Mouse (Mus musculus): ENCODE measurements around the gene Dcp1b. TPM values are rescaled to one million over a fixed set of nuclear protein-coding genes. Genes with fewer than 3 reads are reported as not detected.

Dcp1b gene
- polyA plus RNA-seq, 1 experiment = 11.7 TPM

DNA sequence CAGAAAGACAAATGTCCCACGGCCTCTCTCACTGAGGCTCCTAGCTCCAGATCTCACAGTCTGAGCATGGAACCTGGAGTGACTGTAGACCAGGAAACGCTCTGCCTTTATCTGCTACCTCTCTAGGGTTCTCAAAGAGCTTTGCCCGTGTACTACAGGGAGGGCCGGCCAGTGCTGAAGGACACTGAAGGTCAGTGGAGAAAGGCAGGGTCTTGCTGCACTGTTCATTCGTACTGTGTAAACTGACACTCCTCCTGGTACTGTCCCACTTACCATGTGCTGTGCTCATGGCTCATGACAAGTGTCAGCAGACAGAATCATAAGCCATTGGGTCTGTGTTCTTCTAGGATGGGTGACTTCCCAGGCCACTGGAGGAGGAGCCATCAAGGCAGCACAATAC, 38.3 kb downstream of the Dcp1b start:
- H3K9me3 ChIP-seq (replicated peaks; ENCODE audit: control insufficient read depth, insufficient read depth, low read length, poor library complexity, severe bottlenecking) = peaks cover 7% of the 10 kb centered on the region; the same call in 1 of the 2 replicates
- H3K4me1 ChIP-seq (ENCODE audit: control insufficient read depth, insufficient read depth, low read length) = no peaks in the 10 kb centered on the region
- no peaks in the 10 kb centered on the region for H3K27me3 ChIP-seq (ENCODE audit: control insufficient read depth, insufficient read depth, low read length, poor library complexity, severe bottlenecking)
- no peak overlapping the region for H3K27ac ChIP-seq (ENCODE audit: insufficient read depth, low read length)
- H3K9ac ChIP-seq (ENCODE audit: low read depth, poor library complexity, severe bottlenecking) = no peak overlapping the region
- no peaks in the 10 kb centered on the region for H3K36me3 ChIP-seq (ENCODE audit: control insufficient read depth, insufficient read depth, low read length, poor library complexity, severe bottlenecking)
- no peak for TF ChIP-seq EP300 (IDR thresholded peaks at IDR 0.05; ENCODE audit: insufficient read depth, low read depth, low read length)
- TF ChIP-seq CTCF (IDR thresholded peaks at IDR 0.05; ENCODE audit: low read depth, low read length) = no peak
- TF ChIP-seq POLR2A (IDR thresholded peaks at IDR 0.05; ENCODE audit: insufficient read depth, low read length) = no peak
- H3K4me3 ChIP-seq (ENCODE audit: low read depth, low read length) = no peak overlapping the region

DNA sequence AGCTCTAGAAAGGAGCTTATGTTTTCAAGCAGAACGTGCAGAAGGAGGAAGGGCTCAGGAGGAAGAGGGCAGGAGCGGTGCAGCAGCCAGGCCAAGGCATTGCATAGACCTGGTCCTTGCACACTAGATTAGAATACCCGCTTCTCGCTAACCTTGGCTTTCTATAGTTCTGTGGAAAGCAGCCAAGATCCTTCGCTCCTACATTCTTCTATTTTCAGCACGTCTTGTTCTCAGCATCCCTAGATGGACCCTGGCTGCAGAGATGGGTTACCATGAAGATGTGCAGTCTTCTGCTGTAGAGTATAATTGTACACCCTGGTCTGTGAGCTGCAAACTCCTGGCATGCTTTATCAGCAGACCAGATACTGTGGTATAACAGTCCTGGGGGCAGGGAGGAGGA, 39.1 kb downstream of the Dcp1b start:
- no peaks in the 10 kb centered on the region for H3K36me3 ChIP-seq (ENCODE audit: control insufficient read depth, insufficient read depth, low read length, poor library complexity, severe bottlenecking)
- TF ChIP-seq EP300 (IDR thresholded peaks at IDR 0.05; ENCODE audit: insufficient read depth, low read depth, low read length) (no peak), POLR2A (IDR thresholded peaks at IDR 0.05; ENCODE audit: insufficient read depth, low read length) (no peak), CTCF (IDR thresholded peaks at IDR 0.05; ENCODE audit: low read depth, low read length) (no peak)
- H3K9me3 ChIP-seq (replicated peaks; ENCODE audit: control insufficient read depth, insufficient read depth, low read length, poor library complexity, severe bottlenecking) = peaks cover 7% of the 10 kb centered on the region; the same call in 1 of the 2 replicates
- no peak overlapping the region for H3K4me3 ChIP-seq (ENCODE audit: low read depth, low read length)
- no peaks in the 10 kb centered on the region for H3K4me1 ChIP-seq (ENCODE audit: control insufficient read depth, insufficient read depth, low read length)
- no peak overlapping the region for H3K9ac ChIP-seq (ENCODE audit: low read depth, poor library complexity, severe bottlenecking)
- H3K27ac ChIP-seq (ENCODE audit: insufficient read depth, low read length) = no peak overlapping the region
- H3K27me3 ChIP-seq (ENCODE audit: control insufficient read depth, insufficient read depth, low read length, poor library complexity, severe bottlenecking) = no peaks in the 10 kb centered on the region

DNA sequence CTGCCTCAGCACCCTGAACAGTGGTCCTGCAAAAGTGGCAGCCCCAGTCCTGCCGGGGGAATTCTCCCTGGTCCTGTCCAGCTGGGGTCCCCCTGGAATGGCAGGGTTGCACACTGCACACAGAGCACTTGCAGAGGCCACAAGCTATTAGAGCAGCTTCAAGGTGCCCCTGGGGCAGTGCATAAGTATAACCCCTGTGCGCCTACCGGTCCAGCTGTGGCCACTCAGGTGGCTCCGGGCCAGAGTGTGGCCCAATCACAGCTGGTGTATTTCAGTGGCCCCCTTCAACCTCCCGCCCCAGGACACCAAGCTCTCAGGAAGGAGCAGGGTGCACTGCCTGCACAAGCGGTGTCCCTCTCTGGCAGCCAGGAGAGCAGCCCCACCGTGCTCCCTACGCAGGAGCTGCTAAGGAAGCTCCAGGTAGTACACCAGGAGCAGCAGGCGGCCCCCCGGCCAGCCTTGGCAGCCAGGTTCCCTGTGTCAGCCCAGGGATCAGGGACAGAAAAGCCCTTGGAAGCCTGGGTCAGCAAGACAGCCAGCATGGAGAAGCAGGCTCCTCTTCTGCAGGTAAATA, 40.1 kb downstream of the Dcp1b start:
- peaks cover 7% of the 10 kb centered on the region; the same call in 1 of the 2 replicates for H3K9me3 ChIP-seq (replicated peaks; ENCODE audit: control insufficient read depth, insufficient read depth, low read length, poor library complexity, severe bottlenecking)
- H3K27me3 ChIP-seq (ENCODE audit: control insufficient read depth, insufficient read depth, low read length, poor library complexity, severe bottlenecking) = no peaks in the 10 kb centered on the region
- no peak overlapping the region for H3K27ac ChIP-seq (ENCODE audit: insufficient read depth, low read length)
- no peak overlapping the region for H3K9ac ChIP-seq (ENCODE audit: low read depth, poor library complexity, severe bottlenecking)
- no peaks in the 10 kb centered on the region for H3K36me3 ChIP-seq (ENCODE audit: control insufficient read depth, insufficient read depth, low read length, poor library complexity, severe bottlenecking)
- H3K4me1 ChIP-seq (ENCODE audit: control insufficient read depth, insufficient read depth, low read length) = no peaks in the 10 kb centered on the region
- H3K4me3 ChIP-seq (ENCODE audit: low read depth, low read length) = no peak overlapping the region
- TF ChIP-seq EP300 (IDR thresholded peaks at IDR 0.05; ENCODE audit: insufficient read depth, low read depth, low read length) (no peak), CTCF (IDR thresholded peaks at IDR 0.05; ENCODE audit: low read depth, low read length) (no peak)

DNA sequence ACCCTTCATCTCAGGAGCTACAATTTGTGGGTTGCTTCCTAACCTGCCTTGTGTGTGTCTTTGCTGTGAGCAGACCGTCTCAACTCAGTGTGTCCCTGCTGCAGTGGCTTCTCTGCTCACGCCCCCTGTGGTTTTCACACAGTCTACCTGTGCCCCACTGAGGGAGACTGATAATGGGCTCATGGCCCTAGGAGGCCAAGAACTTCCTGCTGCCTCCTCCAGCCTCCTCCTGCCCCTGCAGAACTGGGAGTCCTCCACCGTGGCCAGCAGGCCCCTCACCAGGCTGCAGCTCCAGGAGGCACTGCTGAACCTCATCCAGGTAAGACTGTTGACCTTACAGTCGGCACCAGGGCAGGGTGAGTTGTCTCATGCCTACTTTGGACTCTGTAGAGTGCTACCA, 42.6 kb downstream of the Dcp1b start:
- Histone ChIP-seq H3K4me3 (ENCODE audit: low read depth, low read length) (no peak overlapping the region), H3K36me3 (ENCODE audit: control insufficient read depth, insufficient read depth, low read length, poor library complexity, severe bottlenecking) (no peaks in the 10 kb centered on the region)

DNA sequence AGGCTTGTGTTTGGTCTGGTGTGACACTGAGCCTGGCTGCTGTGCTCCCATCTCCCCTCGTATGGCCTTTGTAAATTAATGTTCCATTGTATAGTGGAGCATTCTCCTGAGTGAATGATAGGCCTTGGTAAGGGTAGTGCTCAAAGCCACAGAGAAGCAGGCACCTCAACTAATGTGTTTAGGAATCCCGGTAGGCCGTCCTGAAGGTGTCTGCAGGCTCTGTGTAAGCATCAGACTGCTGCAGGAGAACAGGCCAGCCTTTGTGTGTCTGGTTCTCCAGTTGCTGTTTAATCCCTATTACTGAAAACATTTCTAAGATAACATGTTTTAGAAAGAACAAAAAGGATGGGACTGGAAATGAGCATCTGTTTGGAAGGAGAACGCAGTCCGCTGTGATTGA, 43.5 kb downstream of the Dcp1b start:
- Histone ChIP-seq H3K36me3 (ENCODE audit: control insufficient read depth, insufficient read depth, low read length, poor library complexity, severe bottlenecking) (no peaks in the 10 kb centered on the region), H3K9me3 (replicated peaks; ENCODE audit: control insufficient read depth, insufficient read depth, low read length, poor library complexity, severe bottlenecking) (no peaks in the 10 kb centered on the region), H3K4me1 (ENCODE audit: control insufficient read depth, insufficient read depth, low read length) (no peaks in the 10 kb centered on the region), H3K4me3 (ENCODE audit: low read depth, low read length) (no peak overlapping the region), H3K27me3 (ENCODE audit: control insufficient read depth, insufficient read depth, low read length, poor library complexity, severe bottlenecking) (no peaks in the 10 kb centered on the region), H3K27ac (ENCODE audit: insufficient read depth, low read length) (no peak overlapping the region), H3K9ac (ENCODE audit: low read depth, poor library complexity, severe bottlenecking) (no peak overlapping the region)
- TF ChIP-seq POLR2A (IDR thresholded peaks at IDR 0.05; ENCODE audit: insufficient read depth, low read length) (no peak), EP300 (IDR thresholded peaks at IDR 0.05; ENCODE audit: insufficient read depth, low read depth, low read length) (no peak), CTCF (IDR thresholded peaks at IDR 0.05; ENCODE audit: low read depth, low read length) (no peak)

More for the DNA sequence above, 42.6 kb downstream of the Dcp1b start:
- Histone ChIP-seq H3K9ac (ENCODE audit: low read depth, poor library complexity, severe bottlenecking) (no peak overlapping the region), H3K27ac (ENCODE audit: insufficient read depth, low read length) (no peak overlapping the region), H3K9me3 (replicated peaks; ENCODE audit: control insufficient read depth, insufficient read depth, low read length, poor library complexity, severe bottlenecking) (peaks cover 1% of the 10 kb centered on the region; the same call in 1 of the 2 replicates), H3K27me3 (ENCODE audit: control insufficient read depth, insufficient read depth, low read length, poor library complexity, severe bottlenecking) (no peaks in the 10 kb centered on the region), H3K4me1 (ENCODE audit: control insufficient read depth, insufficient read depth, low read length) (no peaks in the 10 kb centered on the region)
- TF ChIP-seq POLR2A (IDR thresholded peaks at IDR 0.05; ENCODE audit: insufficient read depth, low read length) (no peak), EP300 (IDR thresholded peaks at IDR 0.05; ENCODE audit: insufficient read depth, low read depth, low read length) (no peak), CTCF (IDR thresholded peaks at IDR 0.05; ENCODE audit: low read depth, low read length) (no peak)

DNA sequence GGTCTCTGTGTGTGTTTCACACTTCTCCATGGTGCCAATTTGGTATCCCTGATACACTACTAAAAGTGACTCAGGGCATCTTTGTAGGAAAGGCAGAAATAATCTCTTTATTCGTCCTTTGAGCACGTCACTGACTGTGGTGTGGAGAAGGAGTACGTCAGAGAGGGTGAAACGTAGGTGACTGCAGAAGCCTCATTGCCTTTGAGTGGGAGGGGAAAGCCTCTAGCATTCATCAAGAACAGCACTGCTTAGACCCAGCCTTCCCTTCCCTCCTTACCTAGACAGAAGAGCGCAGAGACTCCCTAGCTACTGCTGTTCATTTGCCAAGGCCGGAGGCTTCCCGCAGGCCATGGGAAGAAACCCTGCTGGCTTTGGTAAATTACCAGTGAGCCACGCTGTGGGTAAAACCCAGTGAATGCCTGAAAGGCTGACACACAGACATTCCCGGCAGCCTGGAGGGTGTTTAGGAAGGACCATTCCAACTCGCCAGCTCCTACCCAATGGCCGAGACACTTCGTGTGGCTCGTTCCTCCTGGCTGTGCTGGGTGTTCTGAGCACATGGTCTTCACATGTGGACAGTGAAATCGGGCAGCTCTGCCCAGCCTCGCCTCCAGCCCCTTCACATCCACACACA, 44.3 kb downstream of the Dcp1b start:
- Histone ChIP-seq H3K27ac (ENCODE audit: insufficient read depth, low read length) (no peak overlapping the region), H3K4me3 (ENCODE audit: low read depth, low read length) (no peak overlapping the region), H3K4me1 (ENCODE audit: control insufficient read depth, insufficient read depth, low read length) (no peaks in the 10 kb centered on the region), H3K9ac (ENCODE audit: low read depth, poor library complexity, severe bottlenecking) (no peak overlapping the region), H3K9me3 (replicated peaks; ENCODE audit: control insufficient read depth, insufficient read depth, low read length, poor library complexity, severe bottlenecking) (no peaks in the 10 kb centered on the region), H3K36me3 (ENCODE audit: control insufficient read depth, insufficient read depth, low read length, poor library complexity, severe bottlenecking) (no peaks in the 10 kb centered on the region), H3K27me3 (ENCODE audit: control insufficient read depth, insufficient read depth, low read length, poor library complexity, severe bottlenecking) (no peaks in the 10 kb centered on the region)
- no peak for TF ChIP-seq EP300 (IDR thresholded peaks at IDR 0.05; ENCODE audit: insufficient read depth, low read depth, low read length)
- no peak for TF ChIP-seq CTCF (IDR thresholded peaks at IDR 0.05; ENCODE audit: low read depth, low read length)
- TF ChIP-seq POLR2A (IDR thresholded peaks at IDR 0.05; ENCODE audit: insufficient read depth, low read length) = no peak
